Mouse (Mus musculus): ENCODE results near the gene Esr2.
"Not testable (repeated sequence)": the region's sequence is repeated elsewhere in the genome, so short reads cannot be mapped to it uniquely, and the experiment has no call there.

Esr2 gene

GRCm38 (mm10) chr12:76177000-76177863, at the start of gene Esr2:
Gene Esr2, minus strand, starts transcription at chr12:76177259.
- in situ Hi-C loops (cut with MboI, MseI): loop anchor here (5.0 to 10.0 kb wide), 2 partner anchors 160 to 392 kb away; no protein-coding TSS in a partner anchor

DNA sequence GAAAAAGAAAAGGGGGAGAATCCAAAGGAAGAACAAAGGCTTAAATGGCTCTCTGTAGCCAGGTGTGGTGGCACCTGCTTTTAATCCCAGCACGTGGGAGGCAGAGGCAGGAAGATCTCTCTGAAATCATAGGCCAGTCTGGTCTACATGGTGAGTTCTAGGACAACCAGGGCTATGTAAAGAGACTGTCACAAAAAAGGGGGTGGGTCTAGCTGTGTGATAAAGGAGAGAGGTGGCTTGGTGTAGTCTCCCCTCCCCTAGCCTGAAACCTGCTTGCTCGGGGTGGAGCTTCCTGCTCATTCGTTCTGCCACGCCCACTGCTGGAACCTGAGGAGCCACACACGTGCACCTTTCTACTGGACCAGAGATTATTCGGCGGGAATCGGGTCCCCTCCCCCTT, 45.0 kb upstream of the Esr2 start:
- in situ Hi-C loops (cut with MboI, MseI): not testable (repeated sequence)

DNA sequence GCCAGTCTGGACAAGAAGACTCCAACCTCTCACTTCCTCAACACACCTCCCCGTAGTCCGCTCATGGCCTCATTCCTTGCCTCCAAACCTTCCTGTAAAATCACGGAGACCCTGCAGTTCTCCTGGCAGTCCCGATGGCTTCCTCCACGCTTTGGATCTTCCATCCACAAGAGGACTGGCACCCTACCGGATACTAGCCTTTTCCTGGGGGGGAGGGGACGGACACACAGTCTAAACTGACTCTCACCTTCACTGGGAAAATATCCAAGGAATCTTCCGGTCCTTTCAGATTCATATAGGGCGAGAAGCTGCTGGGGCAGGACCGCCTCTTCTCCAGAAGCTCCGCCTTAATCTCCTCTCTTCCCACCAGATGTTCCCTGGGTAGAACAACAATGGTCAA, 39.7 kb upstream of the Esr2 start:
- in situ Hi-C loops (cut with MboI, MseI): no loop called here

DNA sequence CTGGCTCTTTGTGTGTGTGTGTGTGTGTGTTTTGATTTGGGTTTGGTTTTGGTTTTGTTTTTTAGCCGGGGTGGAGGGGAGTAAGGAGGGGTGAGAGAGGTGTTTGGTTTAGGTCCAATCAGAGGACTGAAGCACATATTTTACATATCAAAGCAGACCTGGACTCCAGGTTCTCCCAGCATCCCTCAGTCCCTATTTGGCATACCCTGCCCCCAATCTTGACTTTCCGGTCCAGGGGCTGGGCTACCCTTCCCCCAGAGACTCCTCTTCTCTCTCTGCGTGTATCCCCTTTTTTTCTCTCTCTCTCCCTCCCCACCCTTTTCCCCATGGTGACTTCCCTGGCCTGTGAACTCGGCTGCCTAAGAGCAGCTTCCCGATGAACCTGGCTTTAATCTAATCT, 38.1 kb upstream of the Esr2 start:
- in situ Hi-C loops (cut with MboI, MseI): no loop called here

DNA sequence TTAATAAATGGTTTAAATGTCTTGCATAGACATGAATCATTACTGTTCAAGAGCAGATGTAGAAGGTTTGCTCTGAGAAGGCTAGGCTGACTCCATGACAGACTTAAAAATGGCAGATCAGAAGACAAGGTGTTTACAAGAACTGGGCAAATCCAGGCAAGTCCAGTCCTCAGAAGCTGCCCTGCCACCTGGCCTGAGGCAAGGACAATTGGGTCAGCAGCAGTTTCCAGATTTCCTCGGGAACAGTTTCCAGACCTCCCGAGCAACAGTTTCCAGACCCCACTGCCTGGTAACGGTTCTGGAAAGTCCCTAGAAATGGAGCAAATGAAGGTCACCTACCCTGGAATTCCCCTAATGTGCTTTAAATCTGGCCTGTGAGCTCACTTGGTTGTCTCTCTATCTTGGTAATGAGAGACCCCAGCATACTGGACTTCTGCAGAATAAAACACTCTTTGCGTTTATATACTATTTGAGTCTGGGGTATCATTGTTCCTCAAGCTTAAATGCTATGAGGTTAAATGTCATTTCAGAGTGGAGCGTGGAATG, 32.4 kb upstream of the Esr2 start:
- in situ Hi-C loops (cut with MboI, MseI): no loop called here

DNA sequence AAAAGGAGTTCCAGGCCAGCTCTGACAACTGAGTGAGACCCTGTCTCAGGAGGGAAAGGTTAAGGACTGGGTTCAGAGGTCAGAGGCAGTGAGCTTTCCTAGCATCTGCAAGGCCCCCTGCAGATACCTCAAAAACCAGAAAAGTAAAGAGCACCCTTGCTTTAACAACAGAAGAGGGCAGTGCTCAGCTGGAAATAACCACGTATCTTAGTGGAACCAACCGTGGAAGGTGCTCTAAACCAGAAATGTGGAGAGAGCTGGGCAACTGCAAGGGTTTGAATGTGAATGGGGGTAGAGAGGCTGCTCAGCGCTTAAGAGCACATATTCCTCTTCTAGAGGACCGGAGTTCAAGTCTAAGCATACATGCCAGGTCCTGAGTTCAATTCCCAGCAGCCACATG, 23.3 kb upstream of the Esr2 start:
- in situ Hi-C loops (cut with MboI, MseI): no loop called here

- in situ Hi-C loops (cut with MboI, MseI): no loop called here
These were observed 20.0 kb upstream of the Esr2 start for GRCm38 (mm10) chr12:76197071-76197470.

DNA sequence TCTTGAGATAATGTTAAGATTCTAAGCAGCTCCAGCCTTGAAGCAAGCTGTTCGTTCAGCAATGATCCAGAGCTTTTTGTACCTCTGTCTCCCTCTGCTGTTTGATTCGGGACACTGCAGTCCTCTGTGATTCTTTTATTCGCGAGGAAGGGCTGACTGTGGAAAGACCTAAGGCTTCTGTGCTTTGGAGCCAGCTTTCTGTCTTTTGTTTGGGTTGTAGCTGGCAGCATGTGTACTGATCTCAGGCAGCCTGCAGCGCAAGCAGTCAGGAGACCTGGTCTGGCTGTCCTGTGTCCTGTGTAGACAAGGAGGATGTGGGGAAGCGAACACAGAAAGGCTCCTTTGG, 19.6 kb upstream of the Esr2 start:
- in situ Hi-C loops (cut with MboI, MseI): no loop called here

DNA sequence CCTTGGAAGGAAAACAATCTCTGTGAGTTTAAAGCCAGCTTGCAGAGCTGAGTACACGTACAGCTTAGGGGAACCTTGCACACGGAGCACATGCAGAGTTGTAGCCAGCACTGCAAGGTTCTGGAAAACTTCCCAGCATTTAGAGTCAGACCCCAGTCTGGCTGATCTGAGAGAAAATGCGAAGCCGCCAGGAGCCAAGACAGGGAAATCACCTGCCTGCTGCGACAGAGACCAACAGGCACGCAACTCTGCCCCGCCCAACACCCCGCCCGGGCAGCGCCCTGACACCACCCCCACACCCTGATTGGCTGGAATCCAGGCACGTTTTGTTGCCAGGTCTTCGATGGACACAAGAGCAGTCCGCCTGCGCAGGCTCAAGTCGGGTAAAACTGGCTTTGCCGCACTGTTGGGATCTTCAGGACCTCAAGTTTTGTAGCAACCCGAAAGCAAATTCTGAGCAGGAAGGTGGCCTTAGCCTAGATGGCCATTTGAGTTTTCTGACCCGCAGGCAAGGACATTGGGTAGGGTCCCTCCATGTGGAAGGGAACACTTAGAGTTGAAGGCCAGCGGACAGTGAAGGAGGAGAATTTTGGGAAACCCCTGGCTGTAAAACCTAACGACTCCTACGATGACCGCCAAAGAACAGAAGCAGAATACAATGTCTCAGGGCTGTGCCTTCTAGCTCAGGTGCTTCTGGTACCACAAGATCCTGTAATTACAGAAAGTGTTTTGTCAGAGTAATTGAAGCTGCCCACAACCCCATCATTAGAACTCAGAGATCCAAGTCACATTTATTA, 19.1 kb upstream of the Esr2 start:
- in situ Hi-C loops (cut with MboI, MseI): no loop called here

DNA sequence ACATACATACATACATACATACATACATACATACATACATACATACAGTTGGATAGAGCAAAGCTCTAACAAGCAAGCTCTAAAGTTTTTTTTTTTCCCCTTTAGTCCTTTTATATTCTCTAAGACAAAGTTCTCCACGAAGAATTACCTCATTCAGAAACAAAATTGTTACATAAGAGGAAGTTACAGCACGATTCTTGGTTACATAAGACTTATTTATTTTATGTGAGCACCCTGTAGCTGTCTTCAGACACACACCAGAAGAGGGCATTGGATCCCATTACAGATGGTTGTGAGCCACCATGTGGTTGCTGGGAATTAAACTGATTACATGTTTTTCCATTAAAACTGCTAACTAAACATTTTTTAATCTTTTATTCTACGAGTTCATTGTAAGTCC, 17.5 kb upstream of the Esr2 start:
- in situ Hi-C loops (cut with MboI, MseI): no loop called here

- in situ Hi-C loops (cut with MboI, MseI): no loop called here
These were observed 13.9 kb upstream of the Esr2 start for GRCm38 (mm10) chr12:76190940-76191339.

GRCm38 (mm10) chr12:76187849-76188248, 10.8 kb upstream of the Esr2 start:
- in situ Hi-C loops (cut with MboI, MseI): no loop called here

DNA sequence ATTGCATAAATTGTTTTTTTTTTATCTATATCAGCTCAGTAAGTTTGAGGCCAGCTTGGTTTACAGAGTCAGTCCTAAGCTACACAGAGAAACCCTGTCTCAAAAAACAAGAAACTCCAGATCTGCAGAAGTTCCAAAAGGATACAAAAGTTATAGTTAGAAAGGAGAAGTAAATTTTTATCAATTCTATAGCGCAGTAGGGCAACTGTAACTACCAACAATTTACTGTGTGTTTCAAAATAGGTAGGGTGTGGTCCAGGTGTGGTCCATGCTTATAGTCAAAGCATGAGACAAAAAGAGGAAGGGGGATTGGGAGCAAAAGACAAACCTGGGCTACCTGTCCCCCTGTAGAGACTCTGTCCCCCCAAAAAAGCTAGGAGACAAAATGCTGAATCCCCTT, 9.4 kb upstream of the Esr2 start:
- in situ Hi-C loops (cut with MboI, MseI): no loop called here

DNA sequence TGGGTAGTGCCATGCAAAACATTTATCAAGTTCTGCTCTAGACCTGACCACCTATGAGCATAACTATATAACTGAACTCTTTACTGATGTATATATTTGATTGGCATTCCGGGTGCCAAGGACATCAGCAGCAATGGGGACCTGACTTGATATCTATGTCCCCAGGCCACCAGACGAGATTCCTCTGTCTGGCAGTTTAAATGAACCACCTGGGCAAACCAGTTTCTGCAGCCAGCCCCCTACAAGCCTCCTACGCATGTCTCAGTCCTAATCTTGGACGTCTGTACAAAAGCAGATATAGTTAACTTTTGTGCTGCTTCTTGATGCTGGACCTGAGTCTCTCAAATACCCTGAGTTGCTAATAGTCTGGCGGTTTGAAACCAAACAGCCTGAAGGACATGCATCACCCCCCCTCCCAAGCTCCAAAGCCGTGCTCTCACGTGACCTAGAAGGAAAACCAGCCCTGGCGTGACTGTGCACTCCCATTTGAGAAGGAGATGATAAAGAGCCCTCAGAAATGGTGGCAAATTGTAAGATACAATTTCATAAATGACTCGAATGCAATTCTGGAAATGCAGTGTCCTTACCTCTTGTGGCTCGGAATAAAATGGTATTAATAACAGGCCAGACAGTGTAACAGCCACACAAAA, 8.2 kb upstream of the Esr2 start:
- in situ Hi-C loops (cut with MboI, MseI): no loop called here

- in situ Hi-C loops (cut with MboI, MseI): no loop called here
These were observed 7.2 kb upstream of the Esr2 start for GRCm38 (mm10) chr12:76184271-76184670.

DNA sequence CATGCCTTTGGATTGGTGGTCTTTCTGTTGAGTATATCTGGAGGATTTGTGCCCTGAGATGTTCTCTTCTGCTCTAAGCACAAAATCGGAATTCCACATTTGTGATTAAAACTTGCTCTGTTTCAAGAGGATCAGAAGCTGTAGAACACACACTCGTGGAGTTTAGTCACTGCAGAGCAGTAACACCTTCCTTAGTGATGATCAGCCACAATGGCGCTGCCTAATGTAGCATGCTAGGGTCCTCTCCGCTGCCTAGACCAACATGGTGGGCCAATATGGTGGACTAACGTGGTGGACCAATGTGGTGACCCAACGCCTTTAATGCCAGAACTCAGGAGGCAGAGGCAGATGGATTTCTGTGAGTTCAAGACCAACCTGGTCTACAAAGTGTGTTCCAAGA, 5.8 kb upstream of the Esr2 start:
- in situ Hi-C loops (cut with MboI, MseI): no loop called here

- in situ Hi-C loops (cut with MboI, MseI): no loop called here
These were observed 4.4 kb upstream of the Esr2 start for GRCm38 (mm10) chr12:76181471-76181870.

DNA sequence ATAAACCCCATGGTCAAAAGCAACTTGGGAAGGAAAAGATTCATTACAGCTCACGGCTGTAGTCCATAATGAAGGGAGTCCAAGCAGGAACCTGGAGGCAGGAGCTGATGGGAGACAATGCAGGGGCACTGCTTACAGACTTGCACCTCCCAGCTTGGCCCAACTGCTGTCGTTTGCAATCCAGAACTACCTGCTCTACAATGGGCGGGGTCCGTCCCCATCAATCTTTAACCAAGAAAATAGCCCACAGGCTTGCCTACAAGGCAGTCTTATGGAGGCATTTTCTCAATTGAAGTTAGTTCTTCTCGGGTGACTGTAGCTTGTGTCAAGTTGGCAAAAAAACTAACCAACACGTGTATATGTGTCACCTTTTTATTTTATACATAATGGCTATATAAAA, 3.4 kb upstream of the Esr2 start:
- in situ Hi-C loops (cut with MboI, MseI): no loop called here

GRCm38 (mm10) chr12:76179527-76179926, 2.5 kb upstream of the Esr2 start:
- in situ Hi-C loops (cut with MboI, MseI): loop anchor here (5.0 to 10.0 kb wide), 2 partner anchors 162 to 395 kb away; no protein-coding TSS in a partner anchor

GRCm38 (mm10) chr12:76179051-76179450, 2.0 kb upstream of the Esr2 start:
- in situ Hi-C loops (cut with MboI, MseI): loop anchor here (5.0 to 10.0 kb wide), 2 partner anchors 162 to 394 kb away; no protein-coding TSS in a partner anchor

DNA sequence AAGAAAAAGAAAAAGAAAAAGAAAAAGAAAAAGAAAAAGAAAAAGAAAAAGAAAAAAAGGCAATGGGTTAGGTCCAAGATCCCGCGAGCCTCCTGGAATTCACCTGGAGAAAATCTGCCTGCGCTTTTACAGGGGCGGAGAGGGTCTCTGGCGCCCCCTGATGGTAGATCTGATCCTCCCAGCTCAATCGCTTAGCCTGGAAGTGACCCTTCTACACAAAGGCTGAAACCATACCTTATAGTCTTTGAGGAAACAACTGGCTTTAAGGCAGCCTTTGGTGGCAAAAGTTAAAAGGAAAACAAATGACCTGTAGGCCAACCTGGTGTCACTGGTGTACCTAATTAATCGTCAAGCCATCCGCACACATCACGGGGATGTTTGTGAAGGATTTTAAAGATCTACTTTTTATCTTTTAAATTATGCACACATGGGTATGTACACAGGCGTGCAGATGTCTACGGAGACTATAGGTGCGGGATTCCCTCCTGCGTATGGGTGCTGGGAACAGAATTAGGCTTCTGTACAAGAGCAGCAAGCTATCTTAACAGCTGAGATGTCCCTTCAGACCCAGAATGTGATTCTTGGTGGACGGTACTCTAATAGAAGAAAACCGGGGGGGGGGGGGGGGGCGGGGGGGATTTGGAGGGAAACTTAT, 932 bp upstream of the Esr2 start:
- in situ Hi-C loops (cut with MboI, MseI): loop anchor here (5.0 to 10.0 kb wide), 2 partner anchors 161 to 393 kb away; no protein-coding TSS in a partner anchor

Data from T-helper 2 cell (primary cell).